Mouse (Mus musculus) stomach, postnatal 0 days (tissue): ENCODE data around the gene Mdp1.

Experiments used
- CTCF ChIP-seq: IDR thresholded peaks from 2 replicates; pipeline ENCODE4 v1.5.1; 2016; ENCODE audit warnings: antibody characterized with exemption, low read depth, mild to moderate bottlenecking, moderate library complexity
- EP300 ChIP-seq: optimal IDR thresholded peaks from 2 replicates; pipeline ENCODE3; 2016; ENCODE audit warnings: antibody characterized with exemption

- TF ChIP-seq EP300, result no peak
- TF ChIP-seq CTCF, result no peak
Measured at GRCm38 (mm10) chr14:55660636-55661035, 328 bp upstream of the Mdp1 start.
